12 mouse cellular contexts compared by ENCODE assay signal in genomic region chr16:12114396-12114795, GRCm38 (mm10).
DNase-seq lines count a peak whose midpoint lies in the region; ATAC-seq lines count a peak whose summit lies in the region.
"Had no signal": no experiment of that assay in that cellular context is flagged by ENCODE, and none has a peak within 500 bp of the region (broad histone marks: within the 10 kb centered on the region; RNA-seq: fewer than 3 reads in every experiment).

No protein-coding gene starts in this region.

- H3K9me3 ChIP-seq in forebrain, embryonic 15.5 days, result no peaks in the 10 kb centered on the region
- H3K9me3 ChIP-seq in forebrain, embryonic 12.5 days, result no peaks in the 10 kb centered on the region
- no peaks in the 10 kb centered on the region for H3K9me3 ChIP-seq in kidney, embryonic 16.5 days (ENCODE audit: low read length)
- H3K9me3 ChIP-seq in intestine, embryonic 16.5 days (ENCODE audit: control insufficient read depth, low read length), result no peaks in the 10 kb centered on the region
- H3K9me3 ChIP-seq: midbrain, embryonic 10.5 days had no signal

- peaks cover 19% of the 10 kb centered on the region for H3K4me1 ChIP-seq in forebrain, embryonic 15.5 days
- H3K4me1 ChIP-seq in forebrain, embryonic 12.5 days, result peaks cover 5% of the 10 kb centered on the region; the same call in 1 of the 2 replicates
- no peaks in the 10 kb centered on the region for H3K4me1 ChIP-seq in kidney, embryonic 16.5 days (ENCODE audit: insufficient read depth, low read length)
- no peaks in the 10 kb centered on the region for H3K4me1 ChIP-seq in intestine, embryonic 16.5 days (ENCODE audit: control insufficient read depth, insufficient read depth, low read length)

- no peaks in the 10 kb centered on the region for H3K36me3 ChIP-seq in forebrain, embryonic 15.5 days
- no peaks in the 10 kb centered on the region for H3K36me3 ChIP-seq in forebrain, embryonic 12.5 days (replicated peaks)
- no peaks in the 10 kb centered on the region for H3K36me3 ChIP-seq in kidney, embryonic 16.5 days (ENCODE audit: insufficient read depth, low read length)
- no peaks in the 10 kb centered on the region for H3K36me3 ChIP-seq in intestine, embryonic 16.5 days (ENCODE audit: control insufficient read depth, insufficient read depth, low read length)
- H3K36me3 ChIP-seq: midbrain, embryonic 10.5 days had no signal

- no peak overlapping the region for H3K4me3 ChIP-seq in forebrain, embryonic 15.5 days
- no peak overlapping the region for H3K4me3 ChIP-seq in forebrain, embryonic 12.5 days (replicated peaks)
- H3K4me3 ChIP-seq in kidney, embryonic 16.5 days (ENCODE audit: low read length), result no peak overlapping the region
- H3K4me3 ChIP-seq in intestine, embryonic 16.5 days (ENCODE audit: low read length), result no peak overlapping the region
- H3K4me3 ChIP-seq: erythroblast, embryonic 14.5 days; left cerebral cortex, adult 2 months; midbrain, embryonic 10.5 days had no signal

- ATAC-seq in forebrain, embryonic 15.5 days (replicated peaks), result no peak
- no peak for ATAC-seq in forebrain, embryonic 12.5 days (ENCODE audit: low FRiP score)
- no peak for ATAC-seq in kidney, embryonic 16.5 days (ENCODE audit: low FRiP score, low TSS enrichment)
- ATAC-seq in intestine, embryonic 16.5 days, result no peak

- H3K27ac ChIP-seq in forebrain, embryonic 15.5 days (replicated peaks), result peak overlapping the region; percentile 71
- H3K27ac ChIP-seq in forebrain, embryonic 12.5 days, result no peak overlapping the region
- no peak overlapping the region for H3K27ac ChIP-seq in kidney, embryonic 16.5 days (ENCODE audit: low read length)
- no peak overlapping the region for H3K27ac ChIP-seq in intestine, embryonic 16.5 days (ENCODE audit: low read length)
- H3K27ac ChIP-seq: midbrain, embryonic 10.5 days had no signal

- DNase-seq in kidney, postnatal 14 days, result peak; percentile 8
- DNase-seq in gastrocnemius, postnatal 25 days, result peak; percentile 31
- DNase-seq in lung, postnatal 14 days, result peak; percentile 25
- no peak for DNase-seq in embryo, embryonic 10.5 days (ENCODE audit: low spot score)
- DNase-seq: thymus, postnatal 4 days had no signal

- no peak overlapping the region for H3K4me2 ChIP-seq in forebrain, embryonic 15.5 days (replicated peaks)
- H3K4me2 ChIP-seq in forebrain, embryonic 12.5 days, result no peak overlapping the region
- H3K4me2 ChIP-seq in kidney, embryonic 16.5 days (replicated peaks; ENCODE audit: low read depth, low read length), result no peak overlapping the region
- H3K4me2 ChIP-seq in intestine, embryonic 16.5 days (ENCODE audit: low read depth, low read length), result no peak overlapping the region

- no peak overlapping the region for H3K9ac ChIP-seq in forebrain, embryonic 15.5 days (replicated peaks)
- no peak overlapping the region for H3K9ac ChIP-seq in forebrain, embryonic 12.5 days
- H3K9ac ChIP-seq in kidney, embryonic 16.5 days (replicated peaks; ENCODE audit: low read length), result no peak overlapping the region
- no peak overlapping the region for H3K9ac ChIP-seq in intestine, embryonic 16.5 days (ENCODE audit: low read depth, low read length)

- 90% methylated on average over 5 of the region's 5 CpGs for WGBS in forebrain, embryonic 15.5 days
- 91% methylated on average over 5 of the region's 5 CpGs for WGBS in forebrain, embryonic 12.5 days
- WGBS in kidney, embryonic 16.5 days, result 80% methylated on average over 5 of the region's 5 CpGs
- 88% methylated on average over 5 of the region's 5 CpGs for WGBS in intestine, embryonic 16.5 days

- no peaks in the 10 kb centered on the region for H3K27me3 ChIP-seq in forebrain, embryonic 15.5 days
- no peaks in the 10 kb centered on the region for H3K27me3 ChIP-seq in forebrain, embryonic 12.5 days
- no peaks in the 10 kb centered on the region for H3K27me3 ChIP-seq in kidney, embryonic 16.5 days (ENCODE audit: insufficient read depth, low read length)
- H3K27me3 ChIP-seq in intestine, embryonic 16.5 days (replicated peaks; ENCODE audit: control insufficient read depth, insufficient read depth, low read length), result no peaks in the 10 kb centered on the region
